Mouse (Mus musculus): ENCODE data around the gene Nckap5.
A peak's percentile ranks its signal among the peaks of the same experiment; 100 is the strongest.
"Not testable (repeated sequence)": the region's sequence is repeated elsewhere in the genome, so short reads cannot be mapped to it uniquely, and the experiment has no call there.

The Nckap5 gene

GRCm38 (mm10) chr1:126132316-126132715, 698.3 kb downstream of the Nckap5 start:
- DNase-seq: no peak

- no peak for DNase-seq
These were observed 701.5 kb downstream of the Nckap5 start for GRCm38 (mm10) chr1:126129129-126129528.

GRCm38 (mm10) chr1:126123111-126123510, 707.5 kb downstream of the Nckap5 start:
- peak; percentile 41 for DNase-seq

- DNase-seq: no peak
These were observed 710.1 kb downstream of the Nckap5 start for GRCm38 (mm10) chr1:126120506-126120905.

GRCm38 (mm10) chr1:126116034-126116433, 714.6 kb downstream of the Nckap5 start:
- DNase-seq: no peak

GRCm38 (mm10) chr1:126105673-126106256, 724.8 kb downstream of the Nckap5 start:
- no peak for DNase-seq

GRCm38 (mm10) chr1:126094346-126094745, 736.3 kb downstream of the Nckap5 start:
- DNase-seq: no peak

- DNase-seq: not testable (repeated sequence)
These were observed 738.6 kb downstream of the Nckap5 start for GRCm38 (mm10) chr1:126091979-126092378.

- no peak for DNase-seq
These were observed 743.4 kb downstream of the Nckap5 start for GRCm38 (mm10) chr1:126087181-126087580.

- DNase-seq: no peak
These were observed 754.3 kb downstream of the Nckap5 start for GRCm38 (mm10) chr1:126076312-126076711.

- no peak for DNase-seq
These were observed 759.7 kb downstream of the Nckap5 start for GRCm38 (mm10) chr1:126070861-126071260.

- DNase-seq: no peak
These were observed 779.1 kb downstream of the Nckap5 start for GRCm38 (mm10) chr1:126051491-126051890.

- DNase-seq: no peak
These were observed 787.7 kb downstream of the Nckap5 start for GRCm38 (mm10) chr1:126042886-126043285.

- DNase-seq: no peak
These were observed 803.1 kb downstream of the Nckap5 start for GRCm38 (mm10) chr1:126027536-126027935.

- peak; percentile 22 for DNase-seq
These were observed 806.1 kb downstream of the Nckap5 start for GRCm38 (mm10) chr1:126024518-126024917.

- no peak for DNase-seq
These were observed 807.6 kb downstream of the Nckap5 start for GRCm38 (mm10) chr1:126022959-126023358.

GRCm38 (mm10) chr1:126018654-126019053, 811.9 kb downstream of the Nckap5 start:
- not testable (repeated sequence) for DNase-seq

- DNase-seq: no peak
These were observed 818.9 kb downstream of the Nckap5 start for GRCm38 (mm10) chr1:126011661-126012091.

- DNase-seq: peak; percentile 11
These were observed 823.0 kb downstream of the Nckap5 start for GRCm38 (mm10) chr1:126007571-126007970.

GRCm38 (mm10) chr1:126005672-126006071, 824.9 kb downstream of the Nckap5 start:
- no peak for DNase-seq

- no peak for DNase-seq
These were observed 834.1 kb downstream of the Nckap5 start for GRCm38 (mm10) chr1:125996540-125996939.

GRCm38 (mm10) chr1:125987803-125988202, 842.8 kb downstream of the Nckap5 start:
- DNase-seq: no peak

GRCm38 (mm10) chr1:125984570-125984969, 846.0 kb downstream of the Nckap5 start:
- no peak for DNase-seq

- DNase-seq: no peak
These were observed 856.0 kb downstream of the Nckap5 start for GRCm38 (mm10) chr1:125974649-125975048.

GRCm38 (mm10) chr1:125971933-125972332, 858.7 kb downstream of the Nckap5 start:
- DNase-seq: no peak
